In the genomic region with DNA sequence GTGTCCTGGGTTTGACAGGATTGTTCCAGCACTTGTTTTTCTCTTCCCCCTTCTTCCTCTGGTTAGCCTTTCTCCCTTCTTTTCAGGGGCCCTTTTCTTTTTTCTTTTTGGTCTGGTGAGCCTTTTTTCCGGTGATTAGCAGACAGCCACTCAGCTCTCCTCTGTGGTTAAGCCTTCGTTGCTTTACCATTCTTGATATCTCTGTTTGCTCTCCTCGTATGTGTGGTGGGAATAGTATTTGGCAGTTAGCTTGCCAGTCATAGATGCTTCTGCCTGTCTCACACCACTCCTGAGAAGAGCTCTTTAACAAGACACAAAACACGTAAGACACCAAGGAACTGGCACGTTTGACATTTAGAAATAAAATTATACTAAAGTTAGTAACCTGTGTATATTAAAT, we compare ENCODE assay signal across 9 mouse cellular contexts. TPM values are rescaled to one million over a fixed set of nuclear protein-coding genes. Genes with fewer than 3 reads are reported as not detected.
A peak's percentile ranks its signal among the peaks of the same experiment; 100 is the strongest.
DNase-seq lines count a peak whose midpoint lies in the region; ATAC-seq and TF ChIP-seq lines count a peak whose summit lies in the region.
"Had no signal": no experiment of that assay in that cellular context is flagged by ENCODE, and none has a peak within 500 bp of the region (broad histone marks: within the 10 kb centered on the region; RNA-seq: fewer than 3 reads in every experiment).

No protein-coding gene starts in this region.

- no peaks in the 10 kb centered on the region for H3K27me3 ChIP-seq in heart, embryonic 13.5 days (replicated peaks)
- H3K27me3 ChIP-seq in G1E (ENCODE audit: insufficient read depth, low read length), result no peaks in the 10 kb centered on the region
- H3K27me3 ChIP-seq in hindbrain, embryonic 13.5 days, result no peaks in the 10 kb centered on the region
- H3K27me3 ChIP-seq in midbrain, embryonic 11.5 days (ENCODE audit: control insufficient read depth, insufficient read depth, low read length), result no peaks in the 10 kb centered on the region

- H3K9ac ChIP-seq in heart, embryonic 13.5 days, result 0 out of 2 replicates have a peak overlapping the region, but pooled peaks have one; percentile 41
- H3K9ac ChIP-seq in hindbrain, embryonic 13.5 days, result peak overlapping the region; percentile 58
- H3K9ac ChIP-seq in midbrain, embryonic 11.5 days (ENCODE audit: low read length), result 0 out of 2 replicates have a peak overlapping the region, but pooled peaks have one; percentile 22

- peaks cover 17% of the 10 kb centered on the region for H3K4me1 ChIP-seq in heart, embryonic 13.5 days
- H3K4me1 ChIP-seq in G1E (ENCODE audit: insufficient read depth, low read depth, low read length), result peaks cover 45% of the 10 kb centered on the region
- peaks cover 15% of the 10 kb centered on the region for H3K4me1 ChIP-seq in hindbrain, embryonic 13.5 days (replicated peaks)
- peaks cover 6% of the 10 kb centered on the region for H3K4me1 ChIP-seq in midbrain, embryonic 11.5 days (ENCODE audit: control insufficient read depth, insufficient read depth, low read length)

- no peak for DNase-seq in heart, postnatal 14 days
- no peak for DNase-seq in G1E (ENCODE audit: low spot score)
- DNase-seq in midbrain, embryonic 11.5 days (ENCODE audit: low spot score, missing footprints), result no peak
- no peak for DNase-seq in thymus, adult 18-20 months
- DNase-seq in frontal cortex, adult 2 months (ENCODE audit: extremely low spot score in 1 of 2, low spot score in 1 of 2), result no peak
- no peak for DNase-seq in gastrocnemius, postnatal 25 days

- peak overlapping the region; percentile 64 for H3K4me3 ChIP-seq in heart, embryonic 13.5 days
- peak overlapping the region; percentile 30; the same call in 1 of the 2 replicates for H3K4me3 ChIP-seq in G1E (ENCODE audit: low read depth, low read length)
- peak overlapping the region; percentile 68 for H3K4me3 ChIP-seq in hindbrain, embryonic 13.5 days
- no peak overlapping the region for H3K4me3 ChIP-seq in midbrain, embryonic 11.5 days (ENCODE audit: low read depth, low read length)

- peak overlapping the region; percentile 17; the same call in 1 of the 2 replicates for H3K27ac ChIP-seq in heart, embryonic 13.5 days (replicated peaks)
- H3K27ac ChIP-seq in hindbrain, embryonic 13.5 days, result peak overlapping the region; percentile 4; the same call in 1 of the 2 replicates
- H3K27ac ChIP-seq in midbrain, embryonic 11.5 days (ENCODE audit: low read depth, low read length), result no peak overlapping the region

- intact Hi-C loops in heart, postnatal 14 days (cut with DNase I), result no loop called here

- H3K9me3 ChIP-seq in heart, embryonic 13.5 days, result no peaks in the 10 kb centered on the region
- H3K9me3 ChIP-seq in G1E (replicated peaks), result no peaks in the 10 kb centered on the region
- H3K9me3 ChIP-seq in hindbrain, embryonic 13.5 days, result no peaks in the 10 kb centered on the region
- H3K9me3 ChIP-seq in midbrain, embryonic 11.5 days (ENCODE audit: control insufficient read depth, low read length), result no peaks in the 10 kb centered on the region

- WGBS in heart, embryonic 13.5 days, result 51% methylated on average over 5 of the region's 5 CpGs
- WGBS in hindbrain, embryonic 13.5 days, result 56% methylated on average over 5 of the region's 5 CpGs
- 36% methylated on average over 5 of the region's 5 CpGs for WGBS in midbrain, embryonic 11.5 days

- ATAC-seq in heart, embryonic 13.5 days (ENCODE audit: extremely low read depth, insufficient number of reproducible peaks, low FRiP score, low TSS enrichment), result no peak
- no peak for ATAC-seq in G1E (ENCODE audit: extremely low read depth, insufficient number of reproducible peaks, low FRiP score, poor library complexity, severe bottlenecking)
- no peak for ATAC-seq in hindbrain, embryonic 13.5 days (ENCODE audit: low FRiP score)
- ATAC-seq in midbrain, embryonic 11.5 days (ENCODE audit: low FRiP score), result no peak
- ATAC-seq: CD4-positive, CD25-positive, alpha-beta regulatory T cell, adult 4 months had no signal

- H3K36me3 ChIP-seq in heart, embryonic 13.5 days, result no peaks in the 10 kb centered on the region
- no peaks in the 10 kb centered on the region for H3K36me3 ChIP-seq in G1E (replicated peaks)
- no peaks in the 10 kb centered on the region for H3K36me3 ChIP-seq in hindbrain, embryonic 13.5 days
- H3K36me3 ChIP-seq in midbrain, embryonic 11.5 days (ENCODE audit: control insufficient read depth, insufficient read depth, low read length), result no peaks in the 10 kb centered on the region

- H3K4me2 ChIP-seq in heart, embryonic 13.5 days, result peak overlapping the region; percentile 73
- H3K4me2 ChIP-seq in hindbrain, embryonic 13.5 days, result peak overlapping the region; percentile 63
- peak overlapping the region; percentile 74; the same call in 1 of the 2 replicates for H3K4me2 ChIP-seq in midbrain, embryonic 11.5 days

- no peak for TF ChIP-seq CTCF in G1E (IDR thresholded peaks at IDR 0.05; ENCODE audit: low read depth, low read length)

RNA-seq across cellular contexts. Expression of gene Abt1, which starts 20.8 kb away (rescaled TPM):
- polyA plus RNA-seq in heart, embryonic 13.5 days (2015; fragmentation: Nextera tagmentation; extraction: Ambion mirVana), result 8.5 and 8.7 TPM in 2 replicates
- 1 to 10 TPM; 4.5 to 5.0 TPM for total RNA-seq in heart, postnatal 14 days (2021)
- total RNA-seq in G1E (2014; fragmentation: Nextera tagmentation) (3.7 and 4.0 TPM in 2 replicates), G1E (2017) (9.5 and 11.4 TPM in 2 replicates)
- 6.5 and 6.9 TPM in 2 replicates for polyA plus RNA-seq in G1E (2012)
- 9.9 and 10.2 TPM in 2 replicates for polyA plus RNA-seq in hindbrain, embryonic 13.5 days (2015; fragmentation: Nextera tagmentation; extraction: Ambion mirVana)
- polyA plus RNA-seq in midbrain, embryonic 11.5 days (2014; fragmentation: Nextera tagmentation; extraction: Ambion mirVana), result 14.0 and 14.9 TPM in 2 replicates
- 7.6 TPM in 2 replicates for polyA plus RNA-seq in frontal cortex, adult 2 months (2012; rRNA removed)
- total RNA-seq in gastrocnemius, postnatal 25 days (2021), result 1 to 10 TPM; 2.9 to 3.7 TPM

RNA-seq across cellular contexts. Expression of gene Btn1a1, which starts 21.2 kb away (rescaled TPM):
- 1.1 and 2.2 TPM in 2 replicates for polyA plus RNA-seq in heart, embryonic 13.5 days (2015; fragmentation: Nextera tagmentation; extraction: Ambion mirVana)
- not detected for total RNA-seq in heart, postnatal 14 days (2021)
- total RNA-seq in G1E (2014; fragmentation: Nextera tagmentation) (18.3 and 31.6 TPM in 2 replicates), G1E (2017) (0.82 and 1.5 TPM in 2 replicates)
- 0.75 and 0.80 TPM in 2 replicates for polyA plus RNA-seq in G1E (2012)
- 0.06 TPM in 1 of 2 replicates, not detected in the other for polyA plus RNA-seq in hindbrain, embryonic 13.5 days (2015; fragmentation: Nextera tagmentation; extraction: Ambion mirVana)
- not detected in 2 replicates for polyA plus RNA-seq in midbrain, embryonic 11.5 days (2014; fragmentation: Nextera tagmentation; extraction: Ambion mirVana)
- polyA plus RNA-seq in frontal cortex, adult 2 months (2012; rRNA removed), result 0.06 and 0.13 TPM in 2 replicates
- not detected for total RNA-seq in gastrocnemius, postnatal 25 days (2021)
- polyA plus RNA-seq: CD4-positive, CD25-positive, alpha-beta regulatory T cell, adult 4 months had no signal

RNA-seq across cellular contexts. Expression of gene Btn2a2, which starts 44.2 kb away (rescaled TPM):
- 0.45 and 0.82 TPM in 2 replicates for polyA plus RNA-seq in heart, embryonic 13.5 days (2015; fragmentation: Nextera tagmentation; extraction: Ambion mirVana)
- total RNA-seq in heart, postnatal 14 days (2021), result not detected
- total RNA-seq in G1E (2014; fragmentation: Nextera tagmentation) (not detected in 2 replicates), G1E (2017) (0.06 and 0.22 TPM in 2 replicates)
- polyA plus RNA-seq in G1E (2012), result not detected in 2 replicates
- polyA plus RNA-seq in hindbrain, embryonic 13.5 days (2015; fragmentation: Nextera tagmentation; extraction: Ambion mirVana), result 0.12 TPM in 1 of 2 replicates, not detected in the other
- polyA plus RNA-seq in midbrain, embryonic 11.5 days (2014; fragmentation: Nextera tagmentation; extraction: Ambion mirVana), result 0.28 and 0.34 TPM in 2 replicates
- 0.38 and 0.46 TPM in 2 replicates for polyA plus RNA-seq in frontal cortex, adult 2 months (2012; rRNA removed)
- not detected for total RNA-seq in gastrocnemius, postnatal 25 days (2021)
- polyA plus RNA-seq: CD4-positive, CD25-positive, alpha-beta regulatory T cell, adult 4 months had no signal
